ENCODE assay signal across 8 mouse cellular contexts in genomic region chr16:13819806-13820500, GRCm38 (mm10). TPM values are rescaled to one million over a fixed set of nuclear protein-coding genes. Genes with fewer than 3 reads are reported as not detected.
DNase-seq lines count a peak whose midpoint lies in the region; ATAC-seq and TF ChIP-seq lines count a peak whose summit lies in the region.

No protein-coding gene starts in this region.

- H3K4me3 ChIP-seq in heart, embryonic 10.5 days = peak overlapping the region; percentile 70
- peak overlapping the region; percentile 91 for H3K4me3 ChIP-seq in E14TG2a.4 (replicated peaks; ENCODE audit: low read length)
- peak overlapping the region; percentile 83 for H3K4me3 ChIP-seq in erythroblast, embryonic 14.5 days (replicated peaks)
- H3K4me3 ChIP-seq in limb, embryonic 10.5 days = peak overlapping the region; percentile 79
- peak overlapping the region; percentile 84 for H3K4me3 ChIP-seq in neural tube, embryonic 14.5 days (ENCODE audit: low read depth, low read length)

- H3K4me2 ChIP-seq in neural tube, embryonic 14.5 days (ENCODE audit: low read depth, low read length) = peak overlapping the region; percentile 84

- H3K36me3 ChIP-seq in heart, embryonic 10.5 days = peaks cover 20% of the 10 kb centered on the region; the same call in 1 of the 2 replicates
- H3K36me3 ChIP-seq in E14TG2a.4 (ENCODE audit: insufficient read depth, low read length) = peaks cover 31% of the 10 kb centered on the region
- H3K36me3 ChIP-seq in erythroblast, embryonic 14.5 days (ENCODE audit: control insufficient read depth) = peaks cover 21% of the 10 kb centered on the region
- H3K36me3 ChIP-seq in limb, embryonic 10.5 days = peaks cover 33% of the 10 kb centered on the region
- H3K36me3 ChIP-seq in neural tube, embryonic 14.5 days (ENCODE audit: control insufficient read depth, insufficient read depth, low read length) = no peaks in the 10 kb centered on the region

- no peak for TF ChIP-seq CTCF in E14TG2a.4 (conservative IDR thresholded peaks at IDR 0.05; ENCODE audit: low read length)

- H3K27me3 ChIP-seq in heart, embryonic 10.5 days (ENCODE audit: insufficient read depth, poor library complexity, severe bottlenecking) = no peaks in the 10 kb centered on the region
- no peaks in the 10 kb centered on the region for H3K27me3 ChIP-seq in E14TG2a.4 (ENCODE audit: insufficient read depth, low read length)
- H3K27me3 ChIP-seq in erythroblast, embryonic 14.5 days (ENCODE audit: control insufficient read depth) = no peaks in the 10 kb centered on the region
- no peaks in the 10 kb centered on the region for H3K27me3 ChIP-seq in limb, embryonic 10.5 days (ENCODE audit: low read depth, poor library complexity, severe bottlenecking)
- H3K27me3 ChIP-seq in neural tube, embryonic 14.5 days (ENCODE audit: control insufficient read depth, insufficient read depth, low read length) = no peaks in the 10 kb centered on the region

- 32% methylated on average over 12 of the region's 12 CpGs for WGBS in heart, embryonic 10.5 days
- WGBS in limb, embryonic 10.5 days = 46% methylated on average over 12 of the region's 12 CpGs
- 39% methylated on average over 12 of the region's 12 CpGs for WGBS in neural tube, embryonic 14.5 days

- ATAC-seq in neural tube, embryonic 14.5 days (ENCODE audit: low read depth) = 0 out of 2 replicates have a peak, but pooled peaks have one; percentile 0

- peak overlapping the region; percentile 91 for H3K27ac ChIP-seq in heart, embryonic 10.5 days
- peak overlapping the region; percentile 94 for H3K27ac ChIP-seq in limb, embryonic 10.5 days
- peak overlapping the region; percentile 96 for H3K27ac ChIP-seq in neural tube, embryonic 14.5 days (ENCODE audit: low read depth, low read length)

- H3K9ac ChIP-seq in neural tube, embryonic 14.5 days (replicated peaks; ENCODE audit: low read depth, low read length) = peak overlapping the region; percentile 82

- no peak for DNase-seq in heart, embryonic 10.5 days (ENCODE audit: low spot score)
- no peak for DNase-seq in heart, adult 11 months
- DNase-seq in limb, embryonic 10.5 days (ENCODE audit: low spot score) = no peak
- no peak for DNase-seq in adrenal gland, postnatal 14 days
- no peak for DNase-seq in left cerebral cortex, adult 18-20 months (ENCODE audit: low spot score in 2 of 2)

- H3K4me1 ChIP-seq in heart, embryonic 10.5 days = peaks cover 12% of the 10 kb centered on the region
- H3K4me1 ChIP-seq in E14TG2a.4 (replicated peaks; ENCODE audit: low read depth, low read length) = peaks cover 73% of the 10 kb centered on the region
- peaks cover 43% of the 10 kb centered on the region for H3K4me1 ChIP-seq in erythroblast, embryonic 14.5 days (ENCODE audit: control insufficient read depth)
- H3K4me1 ChIP-seq in limb, embryonic 10.5 days = peaks cover 17% of the 10 kb centered on the region
- peaks cover 11% of the 10 kb centered on the region for H3K4me1 ChIP-seq in neural tube, embryonic 14.5 days (ENCODE audit: control insufficient read depth, insufficient read depth, low read length)

- no peaks in the 10 kb centered on the region for H3K9me3 ChIP-seq in heart, embryonic 10.5 days
- no peaks in the 10 kb centered on the region for H3K9me3 ChIP-seq in E14TG2a.4 (ENCODE audit: low read length)
- H3K9me3 ChIP-seq in erythroblast, embryonic 14.5 days (ENCODE audit: control insufficient read depth, low read length) = no peaks in the 10 kb centered on the region
- no peaks in the 10 kb centered on the region for H3K9me3 ChIP-seq in limb, embryonic 10.5 days (replicated peaks)
- no peaks in the 10 kb centered on the region for H3K9me3 ChIP-seq in neural tube, embryonic 14.5 days (ENCODE audit: control insufficient read depth, low read length)

RNA-seq across cellular contexts. Expression of gene Ntan1, which starts 1.3 kb away (rescaled TPM):
- polyA plus RNA-seq in heart, embryonic 10.5 days (2016; fragmentation: Nextera tagmentation; extraction: Ambion mirVana) = 129 and 145 TPM in 2 replicates
- 0.17 and 0.43 TPM in 2 replicates for polyA plus RNA-seq in erythroblast, embryonic 14.5 days (2012)
- polyA plus RNA-seq in limb, embryonic 10.5 days (2016; fragmentation: Nextera tagmentation; extraction: Ambion mirVana) = 110 and 144 TPM in 2 replicates
- 212 and 222 TPM in 2 replicates for polyA plus RNA-seq in neural tube, embryonic 14.5 days (2014; fragmentation: Nextera tagmentation; extraction: Ambion mirVana)
- 65.9 and 72.1 TPM in 2 replicates for total RNA-seq in adrenal gland, postnatal 14 days (2021)
- 100 to 1,000 TPM in 1 of 2 experiments, 10 to 100 TPM in 1; 96.8 to 109 TPM for total RNA-seq in left cerebral cortex, adult 18-20 months (2021)

RNA-seq across cellular contexts. Expression of gene Rrn3, which starts 39.4 kb away (rescaled TPM):
- 66.6 and 70.6 TPM in 2 replicates for polyA plus RNA-seq in heart, embryonic 10.5 days (2016; fragmentation: Nextera tagmentation; extraction: Ambion mirVana)
- 0.38 and 0.41 TPM in 2 replicates for polyA plus RNA-seq in erythroblast, embryonic 14.5 days (2012)
- 89.8 and 92.9 TPM in 2 replicates for polyA plus RNA-seq in limb, embryonic 10.5 days (2016; fragmentation: Nextera tagmentation; extraction: Ambion mirVana)
- polyA plus RNA-seq in neural tube, embryonic 14.5 days (2014; fragmentation: Nextera tagmentation; extraction: Ambion mirVana) = 97.8 and 116 TPM in 2 replicates
- 40.4 and 43.9 TPM in 2 replicates for total RNA-seq in adrenal gland, postnatal 14 days (2021)
- total RNA-seq in left cerebral cortex, adult 18-20 months (2021) = 10 to 100 TPM; 49.1 to 51.7 TPM

Comparison
In these comparisons a context has a peak if more than half of its experiments do, and no peak if none do; other contexts are left out.
1. RNA of gene Ntan1, which starts 1.3 kb away (polyA plus RNA-seq): 212 to 222 TPM in neural tube, embryonic 14.5 days, 110 to 144 TPM in limb, embryonic 10.5 days and 129 to 145 TPM in heart, embryonic 10.5 days; 0.17 to 0.43 TPM in erythroblast, embryonic 14.5 days; every median in the first group is over 10 times any median in the second.
2. RNA of gene Rrn3, which starts 39.4 kb away (polyA plus RNA-seq): 97.8 to 116 TPM in neural tube, embryonic 14.5 days, 89.8 to 92.9 TPM in limb, embryonic 10.5 days and 66.6 to 70.6 TPM in heart, embryonic 10.5 days; 0.38 to 0.41 TPM in erythroblast, embryonic 14.5 days; every median in the first group is over 10 times any median in the second.
3. Peak in every context shown above with its lines, with median percentiles within 50 percentile points of each other: H3K27ac ChIP-seq and H3K4me3 ChIP-seq.